22 mouse cellular contexts compared by ENCODE assay signal in genomic region chr19:4817182-4817835, GRCm38 (mm10). TPM values are rescaled to one million over a fixed set of nuclear protein-coding genes. Genes with fewer than 3 reads are reported as not detected.
DNase-seq lines count a peak whose midpoint lies in the region; ATAC-seq and TF ChIP-seq lines count a peak whose summit lies in the region.
"Had no signal": no experiment of that assay in that cellular context is flagged by ENCODE, and none has a peak within 500 bp of the region (broad histone marks: within the 10 kb centered on the region; RNA-seq: fewer than 3 reads in every experiment).

No protein-coding gene starts in this region.

- DNase-seq in heart, embryonic 10.5 days (ENCODE audit: low spot score) = peak; percentile 64
- DNase-seq in heart, postnatal 4 days = no peak
- peak; percentile 38 for DNase-seq in lung, postnatal 0 days (ENCODE audit: low spot score)
- no peak for DNase-seq in lung, adult 2 months
- DNase-seq in liver, embryonic 13.5 days = no peak
- DNase-seq in layer of hippocampus, adult 2 months (ENCODE audit: low spot score in 2 of 2) = no peak
- DNase-seq: adrenal gland, postnatal 14 days; cerebellum, adult 18-20 months; heart, adult 2 months; lung, postnatal 36 days had no signal

- TF ChIP-seq EP300 in lung, postnatal 0 days (IDR thresholded peaks at IDR 0.05) = no peak

- H3K9ac ChIP-seq in lung, postnatal 0 days (replicated peaks; ENCODE audit: low read depth) = no peak overlapping the region
- H3K9ac ChIP-seq in liver, embryonic 13.5 days = no peak overlapping the region
- H3K9ac ChIP-seq in stomach, embryonic 16.5 days (ENCODE audit: low read length) = no peak overlapping the region
- H3K9ac ChIP-seq: embryonic facial prominence, embryonic 13.5 days; hindbrain, embryonic 12.5 days; limb, embryonic 12.5 days; neural tube, embryonic 13.5 days had no signal

- H3K4me2 ChIP-seq in lung, postnatal 0 days (replicated peaks; ENCODE audit: low read depth, low read length) = no peak overlapping the region
- no peak overlapping the region for H3K4me2 ChIP-seq in liver, embryonic 13.5 days
- no peak overlapping the region for H3K4me2 ChIP-seq in stomach, embryonic 16.5 days (ENCODE audit: low read depth, low read length)
- H3K4me2 ChIP-seq: embryonic facial prominence, embryonic 13.5 days; hindbrain, embryonic 12.5 days; limb, embryonic 12.5 days; neural tube, embryonic 13.5 days had no signal

- no peak for TF ChIP-seq CTCF in lung, postnatal 0 days (IDR thresholded peaks at IDR 0.05)
- no peak for TF ChIP-seq CTCF in lung, adult 2 months (IDR thresholded peaks at IDR 0.05; ENCODE audit: insufficient read depth, low read length)
- no peak for TF ChIP-seq CTCF in layer of hippocampus, adult 2 months (conservative IDR thresholded peaks at IDR 0.05)

- no peaks in the 10 kb centered on the region for H3K9me3 ChIP-seq in heart, embryonic 10.5 days
- no peaks in the 10 kb centered on the region for H3K9me3 ChIP-seq in lung, postnatal 0 days (ENCODE audit: low read length)
- no peaks in the 10 kb centered on the region; the same call in 1 of the 2 replicates for H3K9me3 ChIP-seq in liver, embryonic 13.5 days (replicated peaks)
- H3K9me3 ChIP-seq in stomach, embryonic 16.5 days (replicated peaks; ENCODE audit: control insufficient read depth, low read length) = no peaks in the 10 kb centered on the region
- H3K9me3 ChIP-seq: embryonic facial prominence, embryonic 13.5 days; hindbrain, embryonic 12.5 days; limb, embryonic 12.5 days; midbrain, embryonic 10.5 days; neural tube, embryonic 13.5 days had no signal

- TF ChIP-seq POLR2A in lung, adult 2 months (IDR thresholded peaks at IDR 0.05; ENCODE audit: borderline replicate concordance, extremely low read depth, low read depth, low read length) = no peak

- WGBS in heart, embryonic 10.5 days = 52% methylated on average over 1 of the region's 1 CpGs
- 30% methylated on average over 1 of the region's 1 CpGs for WGBS in lung, postnatal 0 days
- 40% methylated on average over 1 of the region's 1 CpGs for WGBS in lung, adult 2 months
- 68% methylated on average over 1 of the region's 1 CpGs for WGBS in liver, embryonic 13.5 days (ENCODE audit: insufficient replicate concordance)
- WGBS in stomach, embryonic 16.5 days = 28% methylated on average over 1 of the region's 1 CpGs

- no peaks in the 10 kb centered on the region for H3K27me3 ChIP-seq in heart, embryonic 10.5 days (ENCODE audit: insufficient read depth, poor library complexity, severe bottlenecking)
- H3K27me3 ChIP-seq in lung, postnatal 0 days (replicated peaks; ENCODE audit: insufficient read depth, low read length) = no peaks in the 10 kb centered on the region
- peaks cover 3% of the 10 kb centered on the region; the same call in 1 of the 2 replicates for H3K27me3 ChIP-seq in liver, embryonic 13.5 days
- H3K27me3 ChIP-seq in stomach, embryonic 16.5 days (ENCODE audit: control insufficient read depth, insufficient read depth, low read length) = no peaks in the 10 kb centered on the region
- H3K27me3 ChIP-seq: CH12.LX; embryonic facial prominence, embryonic 13.5 days; hindbrain, embryonic 12.5 days; limb, embryonic 12.5 days; neural tube, embryonic 13.5 days had no signal

- no peaks in the 10 kb centered on the region for H3K4me1 ChIP-seq in heart, embryonic 10.5 days
- H3K4me1 ChIP-seq in lung, postnatal 0 days (ENCODE audit: insufficient read depth, low read depth, low read length) = no peaks in the 10 kb centered on the region
- H3K4me1 ChIP-seq in lung, adult 2 months (ENCODE audit: control insufficient read depth, insufficient read depth, low read length) = no peaks in the 10 kb centered on the region
- H3K4me1 ChIP-seq in liver, embryonic 13.5 days (replicated peaks) = peaks cover 4% of the 10 kb centered on the region
- H3K4me1 ChIP-seq in stomach, embryonic 16.5 days (ENCODE audit: control insufficient read depth, insufficient read depth, low read length) = peaks cover 6% of the 10 kb centered on the region; the same call in 1 of the 2 replicates
- H3K4me1 ChIP-seq: hindbrain, embryonic 12.5 days; limb, embryonic 12.5 days had no signal

- no peaks in the 10 kb centered on the region for H3K36me3 ChIP-seq in heart, embryonic 10.5 days
- no peaks in the 10 kb centered on the region for H3K36me3 ChIP-seq in lung, postnatal 0 days (ENCODE audit: insufficient read depth, low read length)
- no peaks in the 10 kb centered on the region for H3K36me3 ChIP-seq in liver, embryonic 13.5 days
- H3K36me3 ChIP-seq in stomach, embryonic 16.5 days (ENCODE audit: control insufficient read depth, insufficient read depth, low read length) = no peaks in the 10 kb centered on the region
- H3K36me3 ChIP-seq: embryonic facial prominence, embryonic 13.5 days; hindbrain, embryonic 12.5 days; limb, embryonic 12.5 days; midbrain, embryonic 10.5 days; neural tube, embryonic 13.5 days had no signal

- no peak overlapping the region for H3K4me3 ChIP-seq in heart, embryonic 10.5 days
- H3K4me3 ChIP-seq in lung, postnatal 0 days (ENCODE audit: low read depth, low read length) = no peak overlapping the region
- no peak overlapping the region for H3K4me3 ChIP-seq in lung, adult 2 months (replicated peaks; ENCODE audit: extremely low read depth, low read depth, low read length)
- no peak overlapping the region for H3K4me3 ChIP-seq in liver, embryonic 13.5 days (replicated peaks)
- H3K4me3 ChIP-seq in stomach, embryonic 16.5 days (replicated peaks; ENCODE audit: low read length) = no peak overlapping the region
- no peak overlapping the region for H3K4me3 ChIP-seq in layer of hippocampus, adult 2 months
- H3K4me3 ChIP-seq: embryonic facial prominence, embryonic 13.5 days; heart, adult 2 months; hindbrain, embryonic 12.5 days; limb, embryonic 12.5 days; midbrain, embryonic 10.5 days; neural tube, embryonic 13.5 days had no signal

- no peak overlapping the region for H3K27ac ChIP-seq in heart, embryonic 10.5 days
- H3K27ac ChIP-seq in lung, postnatal 0 days (ENCODE audit: low read length) = no peak overlapping the region
- peak overlapping the region; percentile 55; the same call in 1 of the 2 replicates for H3K27ac ChIP-seq in liver, embryonic 13.5 days
- peak overlapping the region; percentile 66 for H3K27ac ChIP-seq in stomach, embryonic 16.5 days (ENCODE audit: low read length)
- H3K27ac ChIP-seq in layer of hippocampus, adult 2 months = no peak overlapping the region
- H3K27ac ChIP-seq: embryonic facial prominence, embryonic 13.5 days; heart, adult 2 months; hindbrain, embryonic 12.5 days; limb, embryonic 12.5 days; midbrain, embryonic 10.5 days; neural tube, embryonic 13.5 days had no signal

- peak; percentile 60 for ATAC-seq in lung, postnatal 0 days
- ATAC-seq in liver, embryonic 13.5 days (ENCODE audit: low read depth) = 0 out of 2 replicates have a peak, but pooled peaks have one; percentile 12
- ATAC-seq in stomach, embryonic 16.5 days (ENCODE audit: insufficient read depth, low FRiP score) = peak; percentile 66
- ATAC-seq in inflammation-experienced regulatory T-cells, adult 6 months = no peak
- ATAC-seq: activated CD4-positive, CD25-positive, alpha-beta regulatory T cell, adult 4 months; forebrain, embryonic 16.5 days had no signal

RNA-seq across cellular contexts. Expression of gene Rbm14, which starts 5.9 kb away (rescaled TPM):
- polyA plus RNA-seq in heart, embryonic 10.5 days (2016; fragmentation: Nextera tagmentation; extraction: Ambion mirVana) = 78.0 and 92.7 TPM in 2 replicates
- total RNA-seq in heart, postnatal 4 days (2021) = 10 to 100 TPM; 34.0 to 39.3 TPM
- 24.3 and 25.1 TPM in 2 replicates for polyA plus RNA-seq in lung, postnatal 0 days (2015; fragmentation: Nextera tagmentation; extraction: Ambion mirVana)
- polyA plus RNA-seq in lung, adult 2 months (2012; rRNA removed) = 42.4 and 52.1 TPM in 2 replicates
- 38.6 and 49.4 TPM in 2 replicates for polyA plus RNA-seq in liver, embryonic 13.5 days (2015; fragmentation: Nextera tagmentation; extraction: Ambion mirVana)
- 74.2 and 75.0 TPM in 2 replicates for polyA plus RNA-seq in stomach, embryonic 16.5 days (2015; fragmentation: Nextera tagmentation; extraction: Ambion mirVana)
- polyA plus RNA-seq in inflammation-experienced regulatory T-cells, adult 6 months (2017; shearing (Covaris generic)) = 10 to 100 TPM; 18.8 to 43.7 (median 19.1) TPM
- 10 to 100 TPM; 59.5 to 65.9 TPM for total RNA-seq in layer of hippocampus, adult 2 months (2021)

RNA-seq across cellular contexts. Expression of gene Gm21992, which starts 5.9 kb away (rescaled TPM):
- polyA plus RNA-seq in heart, embryonic 10.5 days (2016; fragmentation: Nextera tagmentation; extraction: Ambion mirVana) = 21.5 and 23.0 TPM in 2 replicates
- 10 to 100 TPM; 21.8 to 24.1 TPM for total RNA-seq in heart, postnatal 4 days (2021)
- polyA plus RNA-seq in lung, postnatal 0 days (2015; fragmentation: Nextera tagmentation; extraction: Ambion mirVana) = 13.9 and 19.7 TPM in 2 replicates
- 7.6 and 13.5 TPM in 2 replicates for polyA plus RNA-seq in lung, adult 2 months (2012; rRNA removed)
- polyA plus RNA-seq in liver, embryonic 13.5 days (2015; fragmentation: Nextera tagmentation; extraction: Ambion mirVana) = 18.5 and 20.7 TPM in 2 replicates
- polyA plus RNA-seq in stomach, embryonic 16.5 days (2015; fragmentation: Nextera tagmentation; extraction: Ambion mirVana) = 32.1 TPM in 2 replicates
- polyA plus RNA-seq in inflammation-experienced regulatory T-cells, adult 6 months (2017; shearing (Covaris generic)) = 10 to 100 TPM; 32.0 to 43.4 (median 35.6) TPM
- total RNA-seq in layer of hippocampus, adult 2 months (2021) = 10 to 100 TPM; 26.6 to 27.2 TPM

RNA-seq across cellular contexts. Expression of gene Ccs, which starts 21.8 kb away (rescaled TPM):
- polyA plus RNA-seq in heart, embryonic 10.5 days (2016; fragmentation: Nextera tagmentation; extraction: Ambion mirVana) = 39.7 and 54.2 TPM in 2 replicates
- 10 to 100 TPM; 31.4 to 31.7 TPM for total RNA-seq in heart, postnatal 4 days (2021)
- 53.0 and 54.5 TPM in 2 replicates for polyA plus RNA-seq in lung, postnatal 0 days (2015; fragmentation: Nextera tagmentation; extraction: Ambion mirVana)
- polyA plus RNA-seq in lung, adult 2 months (2012; rRNA removed) = 32.5 and 44.7 TPM in 2 replicates
- 40.7 and 41.2 TPM in 2 replicates for polyA plus RNA-seq in liver, embryonic 13.5 days (2015; fragmentation: Nextera tagmentation; extraction: Ambion mirVana)
- 56.6 and 60.3 TPM in 2 replicates for polyA plus RNA-seq in stomach, embryonic 16.5 days (2015; fragmentation: Nextera tagmentation; extraction: Ambion mirVana)
- 10 to 100 TPM; 47.2 to 94.6 (median 80.5) TPM for polyA plus RNA-seq in inflammation-experienced regulatory T-cells, adult 6 months (2017; shearing (Covaris generic))
- 10 to 100 TPM; 33.9 to 38.8 TPM for total RNA-seq in layer of hippocampus, adult 2 months (2021)

RNA-seq across cellular contexts. Expression of gene Ccdc87, which starts 21.9 kb away (rescaled TPM):
- polyA plus RNA-seq in heart, embryonic 10.5 days (2016; fragmentation: Nextera tagmentation; extraction: Ambion mirVana) = 0.17 TPM in 1 of 2 replicates, not detected in the other
- total RNA-seq in heart, postnatal 4 days (2021) = under 1 TPM in 1 of 2 experiments, not detected in 1; 0.11 TPM
- 0.51 and 0.62 TPM in 2 replicates for polyA plus RNA-seq in lung, postnatal 0 days (2015; fragmentation: Nextera tagmentation; extraction: Ambion mirVana)
- 0.33 and 0.46 TPM in 2 replicates for polyA plus RNA-seq in lung, adult 2 months (2012; rRNA removed)
- polyA plus RNA-seq in liver, embryonic 13.5 days (2015; fragmentation: Nextera tagmentation; extraction: Ambion mirVana) = 0.06 TPM in 1 of 2 replicates, not detected in the other
- 0.09 TPM in 1 of 2 replicates, not detected in the other for polyA plus RNA-seq in stomach, embryonic 16.5 days (2015; fragmentation: Nextera tagmentation; extraction: Ambion mirVana)
- not detected for polyA plus RNA-seq in inflammation-experienced regulatory T-cells, adult 6 months (2017; shearing (Covaris generic))
- total RNA-seq in layer of hippocampus, adult 2 months (2021) = 1 to 10 TPM; 1.7 to 2.2 TPM
- total RNA-seq: CH12.LX; common myeloid progenitor, adult 5-6 weeks; heart, adult 2 months had no signal
- polyA plus RNA-seq: activated CD4-positive, CD25-positive, alpha-beta regulatory T cell, adult 4 months; kidney, embryonic 14.5 days had no signal

RNA-seq across cellular contexts. Expression of gene Rbm4, which starts 23.6 kb away (rescaled TPM):
- polyA plus RNA-seq in heart, embryonic 10.5 days (2016; fragmentation: Nextera tagmentation; extraction: Ambion mirVana) = 59.6 and 68.1 TPM in 2 replicates
- 10 to 100 TPM; 46.1 to 48.4 TPM for total RNA-seq in heart, postnatal 4 days (2021)
- polyA plus RNA-seq in lung, postnatal 0 days (2015; fragmentation: Nextera tagmentation; extraction: Ambion mirVana) = 28.6 and 29.4 TPM in 2 replicates
- polyA plus RNA-seq in lung, adult 2 months (2012; rRNA removed) = 28.6 and 36.1 TPM in 2 replicates
- polyA plus RNA-seq in liver, embryonic 13.5 days (2015; fragmentation: Nextera tagmentation; extraction: Ambion mirVana) = 26.0 and 26.5 TPM in 2 replicates
- 47.4 and 47.5 TPM in 2 replicates for polyA plus RNA-seq in stomach, embryonic 16.5 days (2015; fragmentation: Nextera tagmentation; extraction: Ambion mirVana)
- polyA plus RNA-seq in inflammation-experienced regulatory T-cells, adult 6 months (2017; shearing (Covaris generic)) = 10 to 100 TPM; 30.3 to 45.0 (median 35.3) TPM
- total RNA-seq in layer of hippocampus, adult 2 months (2021) = 10 to 100 TPM; 76.1 to 95.4 TPM

Comparison
In these comparisons a context has a peak if more than half of its experiments do, and no peak if none do; other contexts are left out.
1. DNase-seq: peak in heart, embryonic 10.5 days (single experiment) and lung, postnatal 0 days (single experiment); none in heart, postnatal 4 days (single experiment), lung, adult 2 months (single experiment), liver, embryonic 13.5 days (single experiment) and layer of hippocampus, adult 2 months (0 of 2).
2. H3K27ac ChIP-seq: peak in liver, embryonic 13.5 days (single experiment) and stomach, embryonic 16.5 days (single experiment); none in heart, embryonic 10.5 days (single experiment), lung, postnatal 0 days (single experiment) and layer of hippocampus, adult 2 months (single experiment).